Mouse (Mus musculus) olfactory bulb, adult 2 months (tissue): ENCODE measurements around the gene Slc30a1.

Source experiments
- CTCF ChIP-seq: fragments of 200-500 bp; IDR thresholded peaks from 2 replicates; pipeline ENCODE4 v1.5.1; 2012; ENCODE audit warnings: low read depth, mild to moderate bottlenecking, low read length, moderate library complexity; ENCODE audit not compliant: insufficient read depth
- POLR2A ChIP-seq: fragments of 200-500 bp; IDR thresholded peaks from 2 replicates; pipeline ENCODE4 v1.6.1; 2012; ENCODE audit warnings: mild to moderate bottlenecking, low read depth, low read length, moderate library complexity; ENCODE audit not compliant: insufficient read depth

DNA sequence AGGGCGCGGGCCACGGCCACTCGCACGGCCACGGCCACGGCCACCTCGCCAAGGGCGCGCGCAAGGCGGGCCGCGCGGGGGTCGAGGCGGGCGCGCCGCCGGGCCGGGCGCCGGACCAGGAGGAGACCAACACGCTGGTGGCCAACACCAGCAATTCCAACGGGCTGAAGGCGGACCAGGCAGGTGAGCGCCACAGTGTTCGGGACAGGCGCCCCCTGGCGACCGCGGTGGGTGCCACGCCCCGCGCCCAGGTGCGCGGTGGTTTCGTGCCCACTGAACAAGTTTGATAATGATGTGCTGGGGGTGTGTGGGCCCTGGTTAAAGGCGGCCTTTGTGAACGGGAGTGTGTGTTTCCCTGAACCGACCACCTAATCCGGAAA is 854 bp downstream of the Slc30a1 start:
- peak; percentile 95 for TF ChIP-seq CTCF
- no peak for TF ChIP-seq POLR2A
